Mouse (Mus musculus): ENCODE data around the gene Gtf2ird1. TPM values are rescaled to one million over a fixed set of nuclear protein-coding genes. Genes with fewer than 3 reads are reported as not detected.

The Gtf2ird1 gene
- polyA plus RNA-seq, 1 experiment from 2014 or later = 66.5 TPM

DNA sequence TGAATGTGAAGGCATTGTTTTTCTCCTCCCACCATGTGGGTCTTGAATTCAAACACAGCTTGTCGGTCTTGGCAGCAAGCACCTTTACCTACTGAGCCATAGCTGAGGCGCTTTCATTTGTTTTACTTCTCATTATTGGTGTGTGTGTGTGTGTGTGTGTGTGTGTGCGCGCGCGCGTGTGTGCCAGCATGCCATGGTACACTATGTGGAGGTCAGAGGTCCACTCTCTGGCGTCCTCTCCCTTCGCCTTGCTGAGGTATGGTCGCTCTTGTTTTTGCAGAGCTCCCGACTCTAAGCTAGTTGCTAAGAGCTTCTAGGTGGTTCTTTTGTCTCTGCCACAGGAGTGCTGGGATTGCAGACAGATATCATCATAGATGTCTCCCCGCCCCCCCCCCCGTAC is 134.2 kb downstream of the Gtf2ird1 start:
- no peak for ATAC-seq
- H3K27me3 ChIP-seq (replicated peaks; ENCODE audit: control insufficient read depth, insufficient read depth, low read length) = no peaks in the 10 kb centered on the region
- no peak overlapping the region for H3K4me2 ChIP-seq (ENCODE audit: low read depth, low read length)
- H3K9ac ChIP-seq (ENCODE audit: low read depth, low read length) = no peak overlapping the region
- WGBS = 76% methylated on average over 13 of the region's 13 CpGs
- no peak overlapping the region for H3K4me3 ChIP-seq (ENCODE audit: low read length)
- no peaks in the 10 kb centered on the region for H3K9me3 ChIP-seq (ENCODE audit: control insufficient read depth, low read length)
- no peak overlapping the region for H3K27ac ChIP-seq (ENCODE audit: low read length)
- H3K4me1 ChIP-seq (ENCODE audit: control insufficient read depth, insufficient read depth, low read length) = no peaks in the 10 kb centered on the region; the same call in 1 of the 2 replicates
- no peaks in the 10 kb centered on the region for H3K36me3 ChIP-seq (ENCODE audit: control insufficient read depth, insufficient read depth, low read length)

DNA sequence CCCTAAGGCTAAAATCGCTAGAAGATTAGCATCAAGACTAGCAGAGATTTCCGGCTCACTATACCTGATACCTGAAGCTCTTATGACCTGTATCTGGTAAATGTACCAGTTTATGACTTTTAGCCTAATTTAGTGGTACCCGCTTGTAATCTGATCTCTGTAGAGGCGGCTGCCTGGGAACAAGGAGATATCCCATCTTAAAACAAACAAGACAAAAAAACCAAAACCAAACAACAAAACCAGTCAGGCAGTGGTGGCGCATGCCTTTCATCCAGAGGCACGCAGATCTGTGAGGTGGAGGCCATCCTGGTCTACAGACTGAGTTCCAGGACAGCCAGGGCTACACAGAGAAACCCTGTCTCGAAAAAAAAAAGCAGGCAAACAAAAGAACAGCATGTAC is 134.8 kb downstream of the Gtf2ird1 start:
- Histone ChIP-seq H3K4me3 (ENCODE audit: low read length) (no peak overlapping the region), H3K9ac (ENCODE audit: low read depth, low read length) (no peak overlapping the region), H3K27me3 (replicated peaks; ENCODE audit: control insufficient read depth, insufficient read depth, low read length) (no peaks in the 10 kb centered on the region), H3K4me2 (ENCODE audit: low read depth, low read length) (no peak overlapping the region), H3K36me3 (ENCODE audit: control insufficient read depth, insufficient read depth, low read length) (no peaks in the 10 kb centered on the region), H3K4me1 (ENCODE audit: control insufficient read depth, insufficient read depth, low read length) (peaks cover 4% of the 10 kb centered on the region), H3K27ac (ENCODE audit: low read length) (no peak overlapping the region), H3K9me3 (ENCODE audit: control insufficient read depth, low read length) (no peaks in the 10 kb centered on the region)
- ATAC-seq = no peak
- 54% methylated on average over 7 of the region's 7 CpGs for WGBS

DNA sequence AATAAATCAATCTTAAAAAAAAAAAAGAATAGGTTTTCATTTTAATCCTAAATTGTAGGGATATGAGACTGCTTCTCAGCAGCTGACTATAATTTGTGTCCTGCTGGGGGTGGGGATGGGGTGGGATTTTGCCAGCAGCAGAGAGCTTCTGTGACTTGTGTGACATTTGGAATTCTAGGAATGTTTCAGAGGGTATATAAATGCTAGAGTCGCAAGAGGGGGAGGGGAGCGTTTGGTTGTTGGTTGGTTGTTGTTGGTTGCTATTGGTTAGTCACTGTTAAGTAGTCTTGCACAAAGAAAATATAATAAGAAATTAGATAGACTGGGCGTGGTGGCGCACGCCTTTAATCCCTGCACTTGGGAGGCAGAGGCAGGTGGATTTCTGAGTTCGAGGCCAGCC is 137.6 kb downstream of the Gtf2ird1 start:
- Histone ChIP-seq H3K9me3 (ENCODE audit: control insufficient read depth, low read length) (no peaks in the 10 kb centered on the region), H3K36me3 (ENCODE audit: control insufficient read depth, insufficient read depth, low read length) (no peaks in the 10 kb centered on the region), H3K9ac (ENCODE audit: low read depth, low read length) (no peak overlapping the region), H3K27me3 (replicated peaks; ENCODE audit: control insufficient read depth, insufficient read depth, low read length) (no peaks in the 10 kb centered on the region), H3K4me1 (ENCODE audit: control insufficient read depth, insufficient read depth, low read length) (peaks cover 11% of the 10 kb centered on the region), H3K27ac (ENCODE audit: low read length) (no peak overlapping the region), H3K4me3 (ENCODE audit: low read length) (no peak overlapping the region), H3K4me2 (ENCODE audit: low read depth, low read length) (no peak overlapping the region)
- 83% methylated on average over 6 of the region's 6 CpGs for WGBS
- no peak for ATAC-seq

DNA sequence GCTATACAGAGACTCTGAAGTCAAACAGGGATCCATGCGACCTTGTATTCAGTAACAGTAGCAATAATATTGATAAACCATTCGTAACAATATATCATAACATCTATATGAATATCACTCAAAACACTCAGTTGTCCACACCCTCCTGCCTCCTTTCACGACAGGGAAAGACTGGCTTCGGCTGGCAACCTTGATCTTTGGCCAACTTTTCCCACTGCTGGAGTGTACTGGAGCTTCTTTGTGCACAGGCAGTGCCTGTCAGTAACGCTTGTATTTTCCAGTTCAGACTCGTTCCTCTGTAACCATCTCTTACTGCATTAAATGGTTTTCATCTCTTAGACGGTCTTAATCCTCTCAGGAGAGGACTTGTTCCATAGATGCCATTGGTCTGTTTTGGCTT is 139.8 kb downstream of the Gtf2ird1 start:
- no peak overlapping the region for H3K9ac ChIP-seq (ENCODE audit: low read depth, low read length)
- no peaks in the 10 kb centered on the region for H3K27me3 ChIP-seq (replicated peaks; ENCODE audit: control insufficient read depth, insufficient read depth, low read length)
- 41% methylated on average over 7 of the region's 7 CpGs for WGBS
- H3K4me3 ChIP-seq (ENCODE audit: low read length) = no peak overlapping the region
- no peaks in the 10 kb centered on the region for H3K9me3 ChIP-seq (ENCODE audit: control insufficient read depth, low read length)
- no peak for ATAC-seq
- H3K4me1 ChIP-seq (ENCODE audit: control insufficient read depth, insufficient read depth, low read length) = peaks cover 19% of the 10 kb centered on the region
- no peak overlapping the region for H3K4me2 ChIP-seq (ENCODE audit: low read depth, low read length)
- H3K27ac ChIP-seq (ENCODE audit: low read length) = peak overlapping the region; percentile 55
- no peaks in the 10 kb centered on the region for H3K36me3 ChIP-seq (ENCODE audit: control insufficient read depth, insufficient read depth, low read length)

DNA sequence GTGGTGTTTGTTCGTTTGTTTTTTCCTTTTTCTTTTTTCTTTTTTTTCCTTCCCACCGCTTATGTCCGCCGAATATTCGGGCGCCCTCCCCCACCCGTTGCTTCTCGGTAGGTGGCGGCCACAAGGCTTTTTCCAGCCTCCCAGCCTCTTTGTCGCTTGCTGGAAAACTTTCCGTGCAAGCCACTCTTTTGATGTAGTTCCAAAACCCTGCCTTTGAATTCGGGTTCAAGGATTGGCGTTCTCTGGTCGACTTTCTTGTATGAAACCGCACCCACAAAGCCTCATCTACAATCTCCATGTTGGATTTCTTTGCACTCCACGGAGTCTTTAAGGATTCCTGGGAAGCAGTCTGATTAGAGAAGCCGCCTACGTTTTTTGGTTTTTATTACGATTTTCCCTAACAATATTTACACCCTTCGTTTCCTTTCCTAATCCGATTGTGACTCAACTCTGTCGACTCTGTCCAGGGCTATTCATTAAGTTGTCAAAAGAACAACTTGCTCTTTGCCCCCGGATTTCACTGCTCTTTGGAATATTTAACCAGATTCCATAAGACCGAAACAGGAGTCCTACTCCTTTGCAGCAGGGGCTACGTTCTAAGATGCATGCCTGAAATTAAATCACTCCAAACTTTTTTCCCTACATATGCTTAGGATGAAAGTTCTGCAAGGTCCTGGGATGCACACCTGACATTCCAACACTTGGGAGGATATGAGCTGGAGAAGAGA is 140.7 kb downstream of the Gtf2ird1 start:
- no peaks in the 10 kb centered on the region for H3K27me3 ChIP-seq (replicated peaks; ENCODE audit: control insufficient read depth, insufficient read depth, low read length)
- no peaks in the 10 kb centered on the region for H3K36me3 ChIP-seq (ENCODE audit: control insufficient read depth, insufficient read depth, low read length)
- peak overlapping the region; percentile 72 for H3K4me3 ChIP-seq (ENCODE audit: low read length)
- under 1% methylated on average over 25 of the region's 25 CpGs for WGBS
- peaks cover 22% of the 10 kb centered on the region for H3K4me1 ChIP-seq (ENCODE audit: control insufficient read depth, insufficient read depth, low read length)
- peak overlapping the region; percentile 69 for H3K9ac ChIP-seq (ENCODE audit: low read depth, low read length)
- H3K9me3 ChIP-seq (ENCODE audit: control insufficient read depth, low read length) = no peaks in the 10 kb centered on the region
- peak overlapping the region; percentile 55 for H3K4me2 ChIP-seq (ENCODE audit: low read depth, low read length)
- no peak for ATAC-seq
- H3K27ac ChIP-seq (ENCODE audit: low read length) = peak overlapping the region; percentile 97

DNA sequence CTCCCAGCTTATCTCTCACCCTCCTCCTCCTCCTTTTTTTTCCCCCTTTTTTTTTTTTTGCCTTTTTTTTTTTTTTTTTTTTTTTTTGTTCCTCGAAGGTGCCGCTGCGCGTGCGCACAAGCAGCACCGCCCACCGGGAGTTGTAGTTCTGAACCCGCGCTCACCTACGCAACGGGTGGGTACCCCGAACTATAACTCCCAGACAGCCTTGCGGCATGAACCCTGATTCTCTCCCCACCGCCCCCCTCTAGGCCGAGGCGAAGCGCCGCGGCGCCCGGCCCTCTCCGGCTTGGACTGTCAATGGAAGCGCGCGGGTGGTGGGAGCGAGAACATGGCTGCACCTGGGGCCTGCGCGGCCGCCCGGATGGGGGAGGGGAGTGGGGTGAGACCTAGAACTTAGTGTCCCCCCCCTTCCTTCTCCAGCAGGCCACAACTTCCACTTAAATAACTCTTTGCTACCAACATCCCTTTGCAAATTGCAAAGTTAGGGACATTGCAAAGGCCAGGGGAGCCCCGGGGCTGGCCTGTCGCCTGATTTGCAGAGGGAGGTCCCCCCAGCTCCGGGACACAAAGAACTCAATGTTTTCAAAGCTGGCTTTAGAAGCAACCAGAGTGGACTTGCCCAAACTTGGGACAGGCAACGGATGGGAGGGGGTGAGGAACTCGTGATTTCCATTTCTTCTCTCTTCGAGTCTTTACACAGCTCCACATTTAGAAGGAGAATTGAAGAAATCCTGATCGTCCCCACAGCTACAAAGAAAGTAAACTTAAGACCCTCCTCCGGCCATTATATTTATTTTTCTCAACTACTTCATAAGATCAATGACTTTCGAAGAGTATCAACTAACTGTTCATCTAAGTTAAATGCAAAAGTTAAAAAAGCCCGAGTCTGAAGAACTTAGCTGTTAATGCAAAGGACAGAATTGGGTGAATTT is 141.6 kb downstream of the Gtf2ird1 start, which contains the start of gene Gtf2i:
Gene Gtf2i, minus strand, starts transcription at position 73 of the 935 bp plus-strand sequence.
- WGBS = under 1% methylated on average over 40 of the region's 40 CpGs
- peak within 1 kb of the TSS; percentile 72 for H3K4me3 ChIP-seq (ENCODE audit: low read length)
- H3K27ac ChIP-seq (ENCODE audit: low read length) = peak within 1 kb of the TSS; percentile 99
- no peaks in the 10 kb centered on the region for H3K27me3 ChIP-seq (replicated peaks; ENCODE audit: control insufficient read depth, insufficient read depth, low read length)
- H3K4me1 ChIP-seq (ENCODE audit: control insufficient read depth, insufficient read depth, low read length) = peaks cover 24% of the 10 kb centered on the region
- ATAC-seq = peak; percentile 92
- H3K36me3 ChIP-seq (ENCODE audit: control insufficient read depth, insufficient read depth, low read length) = peaks cover 6% of the 10 kb centered on the region
- peak within 1 kb of the TSS; percentile 96 for H3K9ac ChIP-seq (ENCODE audit: low read depth, low read length)
- no peaks in the 10 kb centered on the region for H3K9me3 ChIP-seq (ENCODE audit: control insufficient read depth, low read length)
- H3K4me2 ChIP-seq (ENCODE audit: low read depth, low read length) = peak within 1 kb of the TSS; percentile 67

DNA sequence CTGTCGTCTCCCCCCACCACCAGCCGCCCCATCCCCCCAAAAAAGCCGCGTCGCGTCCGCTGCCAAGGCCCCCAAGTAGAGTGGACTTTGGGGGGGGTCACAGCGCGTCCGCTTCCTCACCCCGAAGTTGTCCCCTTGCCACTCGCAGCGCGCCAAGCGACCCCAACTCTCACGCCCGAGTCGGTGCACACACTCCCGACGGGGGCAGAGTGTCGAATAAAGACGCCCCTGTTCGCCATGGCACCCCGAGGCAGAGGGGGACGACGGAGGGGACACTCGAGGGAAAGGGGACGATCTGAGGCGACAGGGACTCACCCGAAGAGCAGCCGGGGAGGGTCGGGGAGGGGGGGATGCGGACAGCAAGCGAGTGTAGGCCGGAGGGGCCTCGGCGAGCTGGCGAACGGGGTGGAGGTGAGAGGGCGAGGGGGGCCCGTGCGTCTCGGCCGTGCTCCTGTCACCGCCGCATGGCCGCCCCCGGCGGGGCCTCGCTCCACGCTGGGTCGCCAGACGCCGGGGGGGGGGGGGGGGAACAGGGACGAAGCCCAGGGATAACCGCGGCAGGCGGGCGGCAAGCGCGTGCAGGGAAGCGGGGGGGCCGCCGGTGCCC is 142.3 kb downstream of the Gtf2ird1 start:
- Histone ChIP-seq H3K27ac (ENCODE audit: low read length) (peak overlapping the region; percentile 99), H3K9me3 (ENCODE audit: control insufficient read depth, low read length) (no peaks in the 10 kb centered on the region), H3K4me3 (ENCODE audit: low read length) (peak overlapping the region; percentile 72), H3K36me3 (ENCODE audit: control insufficient read depth, insufficient read depth, low read length) (peaks cover 14% of the 10 kb centered on the region), H3K27me3 (replicated peaks; ENCODE audit: control insufficient read depth, insufficient read depth, low read length) (no peaks in the 10 kb centered on the region), H3K4me2 (ENCODE audit: low read depth, low read length) (peak overlapping the region; percentile 67), H3K9ac (ENCODE audit: low read depth, low read length) (peak overlapping the region; percentile 96), H3K4me1 (ENCODE audit: control insufficient read depth, insufficient read depth, low read length) (peaks cover 26% of the 10 kb centered on the region)
- 0% methylated on average over 45 of the region's 64 CpGs for WGBS
- peak; percentile 47 for ATAC-seq

DNA sequence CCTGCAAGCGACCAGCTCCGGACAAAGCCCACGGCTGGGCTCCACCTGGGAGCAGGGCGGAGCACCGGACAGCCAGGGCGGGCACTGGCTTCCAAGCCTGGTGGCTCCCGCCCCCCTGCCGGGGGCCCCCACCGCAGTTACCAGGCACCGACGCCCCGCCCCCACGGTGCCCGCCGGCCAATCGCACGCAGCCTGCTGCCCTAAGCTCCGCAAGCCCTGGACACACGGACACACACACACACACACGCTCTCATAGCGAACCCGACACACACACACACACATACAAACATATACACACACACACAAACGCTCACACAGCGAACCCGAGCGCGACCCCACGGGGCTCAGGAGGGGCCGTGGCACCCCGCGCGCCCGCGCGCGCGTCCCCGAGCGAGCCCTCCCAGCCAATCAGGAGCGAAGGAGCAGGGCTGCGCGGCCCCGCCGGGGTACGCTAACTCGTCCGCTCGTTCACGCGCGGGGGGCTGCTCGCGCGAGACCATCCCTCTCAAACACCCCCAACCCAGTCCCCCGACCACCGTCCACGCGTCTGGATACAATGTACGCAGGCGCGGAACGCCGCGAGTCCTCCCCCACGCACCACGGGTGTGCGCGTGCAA is 143.0 kb downstream of the Gtf2ird1 start:
- no peaks in the 10 kb centered on the region for H3K9me3 ChIP-seq (ENCODE audit: control insufficient read depth, low read length)
- H3K9ac ChIP-seq (ENCODE audit: low read depth, low read length) = peak overlapping the region; percentile 96
- WGBS = under 1% methylated on average over 67 of the region's 68 CpGs
- H3K4me3 ChIP-seq (ENCODE audit: low read length) = peak overlapping the region; percentile 72
- H3K4me1 ChIP-seq (ENCODE audit: control insufficient read depth, insufficient read depth, low read length) = peaks cover 26% of the 10 kb centered on the region
- H3K4me2 ChIP-seq (ENCODE audit: low read depth, low read length) = peak overlapping the region; percentile 67
- peak overlapping the region; percentile 99 for H3K27ac ChIP-seq (ENCODE audit: low read length)
- H3K36me3 ChIP-seq (ENCODE audit: control insufficient read depth, insufficient read depth, low read length) = peaks cover 16% of the 10 kb centered on the region
- H3K27me3 ChIP-seq (replicated peaks; ENCODE audit: control insufficient read depth, insufficient read depth, low read length) = no peaks in the 10 kb centered on the region
- peak; percentile 84 for ATAC-seq

Data from intestine, embryonic 16.5 days (tissue).